In genomic region chr1:64118285-64119170, GRCm38 (mm10) we compare ENCODE assay signal across 8 mouse cellular contexts. TPM values are rescaled to one million over a fixed set of nuclear protein-coding genes. Genes with fewer than 3 reads are reported as not detected.
A peak's percentile ranks its signal among the peaks of the same experiment; 100 is the strongest.
DNase-seq lines count a peak whose midpoint lies in the region; ATAC-seq and TF ChIP-seq lines count a peak whose summit lies in the region.

No protein-coding gene starts in this region.

- no peaks in the 10 kb centered on the region for H3K27me3 ChIP-seq in heart, embryonic 10.5 days (ENCODE audit: insufficient read depth, poor library complexity, severe bottlenecking)
- H3K27me3 ChIP-seq in kidney, embryonic 14.5 days (ENCODE audit: control insufficient read depth, insufficient read depth, low read length): no peaks in the 10 kb centered on the region

- no peaks in the 10 kb centered on the region for H3K9me3 ChIP-seq in heart, embryonic 10.5 days
- H3K9me3 ChIP-seq in kidney, embryonic 14.5 days (ENCODE audit: control insufficient read depth, low read length): no peaks in the 10 kb centered on the region

- peak overlapping the region; percentile 84; the same call in 1 of the 2 replicates for H3K9ac ChIP-seq in kidney, embryonic 14.5 days (ENCODE audit: low read depth, low read length)

- H3K4me2 ChIP-seq in kidney, embryonic 14.5 days (replicated peaks; ENCODE audit: low read depth, low read length): peak overlapping the region; percentile 76

- intact Hi-C loops in gastrocnemius, adult 2 months (cut with DNase I): no loop called here

- TF ChIP-seq CTCF in gastrocnemius, adult 2 months (IDR thresholded peaks at IDR 0.05): no peak

- peak; percentile 33 for DNase-seq in gastrocnemius, adult 2 months
- no peak for DNase-seq in gastrocnemius, postnatal 10 days
- DNase-seq in adipocyte (ENCODE audit: low spot score): peak; percentile 37
- no peak for DNase-seq in heart, embryonic 10.5 days (ENCODE audit: low spot score)
- DNase-seq in T-cell, adult 2 months (ENCODE audit: low spot score): no peak
- no peak for DNase-seq in embryo, embryonic 11 days

- peak overlapping the region; percentile 99 for H3K4me3 ChIP-seq in gastrocnemius, adult 2 months
- peak overlapping the region; percentile 77 for H3K4me3 ChIP-seq in heart, embryonic 10.5 days
- peak overlapping the region; percentile 85 for H3K4me3 ChIP-seq in kidney, embryonic 14.5 days (ENCODE audit: low read length)

- WGBS in heart, embryonic 10.5 days: 34% methylated on average over 6 of the region's 6 CpGs
- WGBS in kidney, embryonic 14.5 days: 38% methylated on average over 6 of the region's 6 CpGs

- peaks cover 44% of the 10 kb centered on the region for H3K4me1 ChIP-seq in heart, embryonic 10.5 days
- peaks cover 17% of the 10 kb centered on the region; the same call in 1 of the 2 replicates for H3K4me1 ChIP-seq in kidney, embryonic 14.5 days (ENCODE audit: control insufficient read depth, insufficient read depth, low read length)

- H3K36me3 ChIP-seq in heart, embryonic 10.5 days: no peaks in the 10 kb centered on the region
- no peaks in the 10 kb centered on the region for H3K36me3 ChIP-seq in kidney, embryonic 14.5 days (ENCODE audit: control insufficient read depth, insufficient read depth, low read length)

- H3K27ac ChIP-seq in gastrocnemius, adult 2 months: peak overlapping the region; percentile 100
- peak overlapping the region; percentile 100 for H3K27ac ChIP-seq in heart, embryonic 10.5 days
- H3K27ac ChIP-seq in kidney, embryonic 14.5 days (ENCODE audit: low read depth, low read length): peak overlapping the region; percentile 100

- no peak for ATAC-seq in kidney, embryonic 14.5 days (ENCODE audit: low FRiP score, low TSS enrichment)
- ATAC-seq in megakaryocyte, adult 5-6 weeks (ENCODE audit: poor library complexity, severe bottlenecking): 0 out of 2 replicates have a peak, but pooled peaks have one; percentile 3

RNA-seq across cellular contexts. Expression of gene Klf7, which starts 3.6 kb away (rescaled TPM):
- total RNA-seq in gastrocnemius, adult 2 months (2021): 10 to 100 TPM in 1 of 2 experiments, 1 to 10 TPM in 1; 7.6 to 12.6 TPM
- total RNA-seq in gastrocnemius, postnatal 10 days (2021): 10 to 100 TPM; 13.6 to 17.3 TPM
- 15.1 and 15.8 TPM in 2 replicates for polyA plus RNA-seq in heart, embryonic 10.5 days (2016; fragmentation: Nextera tagmentation; extraction: Ambion mirVana)
- 18.1 and 21.0 TPM in 2 replicates for polyA plus RNA-seq in kidney, embryonic 14.5 days (2014; fragmentation: Nextera tagmentation; extraction: Ambion mirVana)
- total RNA-seq in megakaryocyte, adult 5-6 weeks (2015): 11.9 and 13.6 TPM in 2 replicates
- 8.3 and 13.0 TPM in 2 replicates for total RNA-seq in megakaryocyte, adult 5-6 weeks (2017)

Comparison
In these comparisons a context has a peak if more than half of its experiments do, and no peak if none do; other contexts are left out.
1. DNase-seq: peak in gastrocnemius, adult 2 months (single experiment) and adipocyte (single experiment); none in gastrocnemius, postnatal 10 days (single experiment), heart, embryonic 10.5 days (single experiment), T-cell, adult 2 months (single experiment) and embryo, embryonic 11 days (single experiment).
2. Peak in every context shown above with its lines, with median percentiles within 50 percentile points of each other: H3K27ac ChIP-seq and H3K4me3 ChIP-seq.